Mouse (Mus musculus): ENCODE measurements around the gene Fhit.

Gene Fhit

DNA sequence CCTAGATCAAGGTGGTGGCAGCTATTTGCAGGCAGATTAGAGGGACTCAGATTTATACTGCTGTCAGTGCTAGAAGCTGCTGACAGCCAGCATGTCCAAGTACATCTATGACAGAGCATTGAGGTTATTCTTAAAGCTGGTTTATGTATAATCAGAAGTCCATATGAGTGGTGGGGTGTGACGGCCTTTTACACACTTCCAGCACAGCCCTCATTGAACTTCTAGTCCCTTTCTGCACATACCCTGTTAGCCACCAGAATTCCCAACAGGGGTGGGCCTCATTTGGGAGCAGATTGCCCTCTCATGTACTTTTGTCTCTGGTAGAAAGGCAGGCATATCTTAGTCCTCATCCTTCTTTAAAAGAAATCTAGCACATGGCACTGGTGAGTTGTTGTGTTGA lies 817.8 kb downstream of the Fhit start:
- DNase-seq: no peak

DNA sequence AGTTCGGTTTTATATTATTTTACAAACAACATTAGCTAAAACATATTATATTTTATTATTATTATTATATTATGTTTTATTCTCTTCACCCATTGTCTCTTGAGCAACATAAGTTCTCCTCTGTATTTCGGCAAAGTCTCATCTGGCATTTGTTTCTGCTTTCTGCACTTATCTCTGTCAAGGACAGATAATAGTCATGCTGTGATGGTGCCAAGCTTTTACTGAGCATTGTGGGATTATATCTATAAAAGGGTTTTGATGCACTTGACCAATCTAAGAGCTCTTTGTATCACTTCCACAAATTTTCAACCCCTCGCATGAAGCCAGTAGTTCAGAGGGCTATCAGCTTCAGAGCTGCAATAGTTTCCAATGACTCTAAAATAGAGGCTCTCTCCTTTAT lies 845.1 kb downstream of the Fhit start:
- DNase-seq: no peak

DNA sequence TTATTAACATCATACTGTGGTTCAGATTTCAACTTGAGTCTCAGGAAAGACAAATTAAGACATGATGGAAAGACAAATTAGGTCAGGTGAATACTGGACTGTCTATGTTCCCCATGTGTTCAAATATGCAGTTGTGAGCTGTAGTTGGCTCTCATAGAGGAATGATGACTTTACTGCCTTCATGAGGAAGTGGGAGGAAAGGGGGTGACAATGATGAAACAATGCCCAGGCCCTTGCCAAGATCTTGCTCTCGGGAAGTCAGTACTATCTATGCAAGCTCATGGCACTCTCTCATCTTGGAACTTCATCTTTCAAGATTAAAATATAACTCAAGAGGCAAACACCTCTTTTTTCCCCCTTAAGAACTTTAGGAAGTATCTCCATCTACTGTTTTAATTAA lies 849.6 kb downstream of the Fhit start:
- no peak for DNase-seq

DNA sequence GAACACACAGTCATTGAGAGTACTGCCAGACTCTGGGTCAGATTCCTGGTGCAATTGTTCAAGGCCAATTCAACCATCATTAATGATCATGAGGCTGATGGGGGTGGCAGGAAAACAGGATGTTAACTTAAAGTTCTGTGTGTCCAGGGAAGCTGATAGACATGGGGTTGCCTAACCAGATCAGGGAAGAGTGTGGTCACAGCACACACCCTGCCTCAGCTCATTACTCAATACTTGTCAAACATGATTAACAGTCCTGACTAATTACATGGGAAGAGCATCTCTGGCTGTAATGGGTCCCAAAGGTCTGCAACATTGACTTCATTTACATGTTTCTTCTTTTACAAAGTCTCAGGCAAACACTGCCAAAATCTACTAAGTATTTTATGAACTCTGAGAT lies 856.5 kb downstream of the Fhit start:
- DNase-seq: no peak

DNA sequence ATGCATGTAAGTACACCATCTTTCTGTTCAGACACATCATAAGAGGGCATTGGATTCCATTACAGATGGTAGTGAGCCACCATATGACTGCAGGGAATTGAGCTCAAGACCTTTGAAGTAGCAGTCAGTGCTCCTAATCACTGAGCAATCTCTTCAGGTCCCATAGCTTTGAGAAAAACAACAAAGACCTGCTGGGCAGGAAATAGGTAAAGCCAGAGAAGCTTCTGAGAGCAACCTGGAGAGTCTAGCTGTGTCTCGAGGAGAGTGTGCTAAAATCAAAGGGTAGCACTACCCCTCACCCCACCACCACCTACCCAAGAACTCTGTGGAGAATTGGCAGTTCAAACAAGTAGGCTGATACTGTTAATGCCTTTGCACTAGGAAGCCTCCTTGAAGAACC lies 860.3 kb downstream of the Fhit start:
- DNase-seq: no peak

DNA sequence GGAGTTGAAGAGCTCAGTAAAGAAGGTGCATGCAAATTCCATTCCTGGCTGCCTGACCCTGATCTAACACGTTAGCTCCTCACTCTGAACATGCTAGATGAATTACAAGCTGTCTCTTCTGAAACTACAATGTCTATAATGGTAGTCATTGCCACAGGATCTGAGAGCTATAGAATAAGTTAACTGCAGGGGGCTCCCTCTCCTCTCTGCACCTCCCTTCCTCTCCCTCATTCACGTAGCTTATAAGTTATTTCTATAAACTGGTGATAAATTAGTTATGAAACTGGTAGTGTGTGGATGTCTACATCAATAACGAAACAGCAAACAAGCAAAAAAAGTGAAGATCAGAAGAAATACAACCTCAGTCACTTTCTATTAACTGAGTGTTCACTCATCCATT lies 860.9 kb downstream of the Fhit start:
- no peak for DNase-seq

DNA sequence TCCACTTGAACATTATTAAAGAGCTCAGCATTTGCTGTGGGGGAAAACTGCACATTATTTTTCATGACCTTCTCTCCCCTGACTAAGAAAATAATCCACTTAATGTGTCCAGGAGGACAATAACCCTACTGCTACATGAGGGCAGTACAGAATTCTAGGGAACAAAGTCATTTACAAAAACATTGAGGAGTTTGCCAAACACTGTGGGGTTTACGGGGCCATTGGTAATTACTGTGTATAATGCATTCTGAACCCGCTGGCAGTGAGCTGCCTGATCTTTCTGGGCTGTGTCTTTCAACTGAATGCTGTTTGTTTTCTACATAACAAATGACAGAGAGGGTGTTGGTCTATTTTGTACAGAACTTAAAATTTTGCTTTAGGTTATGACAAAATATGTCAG lies 862.8 kb downstream of the Fhit start:
- no peak for DNase-seq

DNA sequence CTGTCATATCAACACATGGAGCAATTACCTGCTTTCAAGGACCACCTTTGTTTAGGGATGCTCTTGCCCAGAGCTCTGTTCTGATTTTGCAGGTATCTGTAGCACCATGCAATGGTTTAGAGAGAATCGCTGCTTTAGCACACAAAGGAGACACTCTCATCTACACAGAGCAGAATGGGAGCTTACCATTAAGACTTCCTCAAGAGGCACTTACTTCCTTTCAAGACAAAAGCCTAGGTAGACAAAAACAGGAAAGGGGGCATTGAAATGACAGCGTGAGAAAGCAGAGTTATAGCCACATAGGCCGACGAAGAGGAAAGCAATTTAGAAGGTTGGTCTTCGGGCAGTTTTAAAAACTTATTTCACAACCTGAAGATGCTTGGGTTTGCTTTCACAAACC lies 872.8 kb downstream of the Fhit start:
- DNase-seq: no peak

DNA sequence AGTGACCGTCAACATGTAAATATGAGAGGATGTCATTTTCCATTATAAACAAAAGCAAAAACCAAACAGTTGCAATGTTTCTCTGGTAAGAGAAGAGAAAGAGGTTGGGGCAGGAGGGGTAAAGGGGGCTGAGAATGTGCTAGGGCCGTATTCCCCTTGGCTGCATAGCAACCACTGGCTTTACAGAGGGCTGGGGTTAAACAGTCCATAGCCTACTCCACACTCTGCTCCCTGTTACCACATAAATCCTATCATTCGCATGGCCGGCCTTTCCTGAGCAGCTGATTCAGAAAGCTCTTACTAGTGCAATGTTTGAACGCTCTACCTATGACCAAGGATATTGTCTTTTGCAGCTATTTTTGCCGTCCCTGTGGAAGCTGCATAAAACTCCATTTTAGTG lies 875.8 kb downstream of the Fhit start:
- DNase-seq: no peak

DNA sequence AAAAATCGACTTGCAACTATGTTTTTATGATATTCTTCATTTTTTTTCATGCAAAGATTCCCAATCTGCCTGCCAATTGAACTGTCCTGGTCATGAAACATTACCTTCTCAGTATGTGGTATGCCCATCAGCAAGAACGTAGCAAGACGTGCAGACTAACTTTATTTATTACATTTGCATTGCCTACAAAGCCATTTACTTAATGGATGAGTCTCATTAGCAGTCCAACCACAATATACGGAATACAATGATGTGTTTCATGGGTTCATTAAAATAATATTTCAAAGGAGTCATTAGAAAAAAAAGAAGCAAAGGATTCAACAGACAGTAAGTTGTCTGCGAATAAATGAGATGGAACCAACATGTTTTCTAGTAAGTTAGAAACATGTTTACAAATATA lies 933.1 kb downstream of the Fhit start:
- DNase-seq: no peak

DNA sequence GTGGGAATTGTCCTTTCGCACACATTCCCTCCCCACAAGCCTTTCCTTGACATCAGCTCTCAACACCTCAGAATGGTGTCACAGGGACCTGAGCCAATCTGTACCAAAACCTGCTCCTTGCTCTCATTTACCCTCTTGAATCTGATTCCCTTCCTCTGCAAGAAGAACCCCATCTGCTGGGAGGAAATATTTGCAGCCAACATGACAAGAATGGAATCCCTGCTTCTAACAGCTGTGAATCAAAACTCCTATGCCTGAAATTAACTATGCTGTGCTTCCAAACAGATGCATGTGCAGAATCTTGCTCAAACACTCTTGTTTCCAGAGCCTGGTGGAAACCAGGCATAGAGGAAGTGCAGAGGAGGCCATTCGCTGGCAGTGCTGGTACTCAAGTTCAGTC lies 940.0 kb downstream of the Fhit start:
- DNase-seq: no peak

DNA sequence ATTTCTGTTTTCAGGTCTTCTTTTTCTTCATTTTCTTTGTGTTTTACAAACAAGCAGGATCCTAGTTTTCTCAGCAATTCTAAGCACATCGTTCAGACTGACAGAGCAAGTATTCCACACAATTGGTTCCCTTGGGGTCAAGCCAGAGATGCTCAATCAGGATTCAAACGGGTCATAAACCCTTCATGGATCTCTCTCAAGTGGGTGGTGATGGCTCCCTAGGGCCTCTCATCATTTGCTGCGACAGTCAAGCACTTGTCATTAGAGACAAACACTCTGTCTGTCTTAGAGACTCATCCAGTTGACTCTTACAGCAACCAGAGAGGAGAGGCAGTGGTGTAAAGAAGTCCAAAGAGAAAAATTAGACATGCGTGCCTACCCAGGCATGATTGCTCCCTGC lies 948.6 kb downstream of the Fhit start:
- DNase-seq: no peak

DNA sequence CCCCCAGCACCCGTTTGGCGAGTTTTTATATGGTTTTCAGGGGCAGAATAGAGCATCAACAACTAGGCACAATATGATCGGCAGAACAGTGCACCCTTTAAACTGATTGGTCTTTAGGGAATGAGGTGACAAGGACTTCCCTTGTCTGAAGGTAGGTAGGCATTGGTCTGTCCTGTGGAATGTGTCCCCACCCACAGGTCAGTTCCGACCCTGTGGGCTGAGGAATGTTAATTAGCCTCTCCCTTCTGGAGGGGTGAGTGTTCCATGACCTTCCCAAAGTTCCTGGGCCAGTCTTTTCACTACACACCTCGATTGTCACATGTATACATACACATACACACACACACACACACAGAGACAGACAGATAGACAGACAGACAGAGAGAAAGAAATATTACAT lies 950.7 kb downstream of the Fhit start:
- no peak for DNase-seq

DNA sequence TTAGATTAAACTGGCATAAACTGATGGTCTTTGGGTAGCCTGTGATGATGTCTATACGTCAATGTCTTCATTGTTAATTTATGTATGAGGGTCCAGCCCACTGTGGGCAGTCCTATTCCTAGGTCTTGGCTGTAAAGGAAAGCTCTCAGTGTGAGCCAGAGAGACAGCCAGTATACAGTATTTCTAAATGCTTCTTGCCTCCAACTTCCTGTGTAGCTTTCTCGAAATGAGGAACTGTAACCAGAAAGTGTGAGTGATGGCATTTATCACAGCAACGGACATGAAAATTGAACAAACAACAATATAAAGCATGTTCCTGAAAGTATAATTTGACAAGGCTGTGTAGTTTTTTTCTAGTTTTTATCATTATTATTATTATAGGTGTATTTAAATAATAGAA lies 952.8 kb downstream of the Fhit start:
- DNase-seq: no peak

DNA sequence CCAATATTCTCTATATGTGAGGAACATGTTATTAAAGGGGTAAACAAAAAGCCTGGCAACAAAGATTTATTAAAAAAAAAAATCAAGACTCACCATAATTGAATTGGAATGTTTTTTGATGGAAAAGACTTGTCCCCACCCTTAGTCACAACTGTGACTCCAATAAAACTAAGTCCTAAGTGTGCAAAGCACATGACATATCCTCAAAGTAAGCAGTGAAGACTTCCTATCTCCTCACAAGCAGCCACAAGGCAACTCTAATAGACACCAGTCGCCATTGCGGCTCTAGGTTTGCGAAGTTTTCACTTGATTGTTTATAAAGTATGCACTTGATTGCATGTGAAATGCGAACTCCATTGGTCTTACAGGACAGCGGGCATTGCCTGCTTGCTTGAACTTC lies 956.1 kb downstream of the Fhit start:
- DNase-seq: no peak

DNA sequence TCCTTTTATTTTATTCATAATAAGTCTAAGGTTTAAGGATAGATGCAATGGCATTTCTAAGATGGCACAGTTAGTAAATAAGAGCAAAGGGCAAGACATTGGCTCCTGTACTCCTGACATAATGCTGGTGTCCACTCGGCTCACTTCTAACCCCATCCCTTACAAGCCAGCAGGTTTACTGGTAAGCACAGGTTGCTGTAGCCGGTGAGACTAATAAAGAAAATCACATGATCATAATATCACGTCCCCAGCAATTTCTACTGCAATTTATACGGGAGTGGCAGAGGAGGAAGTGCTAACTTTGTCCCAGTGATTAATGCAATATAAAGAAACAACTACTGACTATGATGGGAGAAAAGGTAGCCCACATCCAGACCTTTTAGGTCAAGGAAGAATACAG lies 956.5 kb downstream of the Fhit start:
- DNase-seq: no peak

DNA sequence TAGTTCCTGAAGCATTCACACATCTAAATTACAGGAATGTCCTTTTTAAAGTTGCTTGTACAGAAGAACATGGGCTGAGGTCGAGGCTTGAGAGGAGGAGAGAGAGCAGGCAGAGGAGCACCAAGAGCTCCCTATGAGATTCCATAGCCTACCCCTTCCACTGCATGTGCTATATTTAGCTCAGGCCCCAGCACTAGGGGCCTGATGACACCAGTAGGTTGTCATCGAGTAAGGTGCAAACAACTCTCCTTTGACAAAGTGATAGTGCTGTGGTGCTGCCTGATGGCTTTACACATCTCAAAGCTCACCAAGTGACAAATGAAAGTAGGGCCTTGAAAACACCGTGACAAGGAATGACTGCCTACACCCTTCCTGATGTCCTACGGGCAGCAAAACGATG lies 967.7 kb downstream of the Fhit start:
- no peak for DNase-seq

DNA sequence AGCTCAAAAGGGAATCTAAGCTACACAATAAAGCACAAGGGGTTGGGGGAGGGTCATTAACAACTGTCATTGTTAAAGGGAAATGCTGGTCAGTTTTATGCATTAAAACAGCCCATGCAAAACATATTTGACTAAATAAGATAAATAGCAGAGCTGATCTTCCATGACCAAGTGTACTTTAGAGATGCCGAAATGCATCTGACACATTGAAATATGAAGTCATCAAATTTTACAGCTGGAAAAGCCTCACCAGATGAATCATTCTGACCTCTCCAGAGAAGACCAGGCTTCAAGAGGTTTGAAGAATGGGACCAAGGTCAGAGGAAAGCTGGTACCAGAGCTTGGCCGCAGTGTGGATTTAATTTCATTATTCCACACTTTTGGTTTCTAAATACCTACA lies 990.1 kb downstream of the Fhit start:
- no peak for DNase-seq

DNA sequence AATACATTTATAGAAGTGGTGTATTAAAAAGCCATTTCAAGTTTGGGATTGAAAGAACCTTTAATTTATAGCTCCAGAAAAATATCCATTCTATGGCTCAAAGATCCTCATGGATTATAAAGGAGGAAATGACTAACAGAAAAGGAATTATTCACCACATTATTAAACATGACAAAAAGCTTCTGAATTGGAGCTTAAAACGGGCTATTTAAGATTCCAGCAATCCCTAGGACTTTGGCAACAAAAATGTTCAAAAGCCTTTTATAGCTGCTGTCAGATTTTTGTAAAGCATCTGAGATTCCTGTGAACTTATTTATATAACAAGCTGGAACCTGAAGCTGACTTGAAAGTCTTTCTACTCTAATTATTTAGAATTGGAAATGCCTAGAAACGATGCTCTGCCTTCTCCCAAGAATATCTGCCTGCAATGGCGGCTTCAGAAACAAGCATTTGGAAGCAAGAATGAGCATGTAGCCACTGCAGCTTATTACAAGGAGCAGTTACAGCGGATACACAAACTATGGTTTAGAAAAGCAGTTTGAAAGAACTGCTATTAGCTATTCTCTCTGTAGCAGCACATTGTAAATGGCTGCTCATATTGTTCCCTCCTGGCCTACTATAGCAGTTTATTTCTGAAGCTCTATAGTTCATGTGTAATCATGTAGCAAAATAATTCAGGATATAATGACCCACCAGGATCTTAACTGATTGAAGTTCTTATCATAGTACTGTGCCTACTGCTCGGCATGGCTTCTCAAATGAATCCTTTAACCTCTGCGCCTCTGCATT lies 995.0 kb downstream of the Fhit start:
- DNase-seq: no peak

DNA sequence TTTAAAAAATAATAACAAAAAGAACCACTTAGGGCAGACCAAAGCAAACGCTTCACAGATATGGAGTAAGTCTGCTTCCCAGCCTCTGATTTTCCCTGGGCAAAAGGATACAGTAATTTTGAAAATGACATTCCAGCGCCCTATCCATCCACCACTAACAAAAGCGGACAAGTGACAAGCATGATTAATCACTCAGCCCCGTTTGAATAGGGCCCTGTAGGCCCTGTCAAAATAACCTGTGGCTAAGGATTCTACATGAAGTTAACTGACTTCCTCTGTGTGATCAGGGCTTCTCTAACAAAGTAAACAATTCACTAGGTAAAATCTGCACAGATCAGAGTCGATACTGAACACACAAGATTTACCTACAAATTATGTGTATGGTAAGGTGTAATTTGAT lies 1012.0 kb downstream of the Fhit start:
- DNase-seq: no peak

DNA sequence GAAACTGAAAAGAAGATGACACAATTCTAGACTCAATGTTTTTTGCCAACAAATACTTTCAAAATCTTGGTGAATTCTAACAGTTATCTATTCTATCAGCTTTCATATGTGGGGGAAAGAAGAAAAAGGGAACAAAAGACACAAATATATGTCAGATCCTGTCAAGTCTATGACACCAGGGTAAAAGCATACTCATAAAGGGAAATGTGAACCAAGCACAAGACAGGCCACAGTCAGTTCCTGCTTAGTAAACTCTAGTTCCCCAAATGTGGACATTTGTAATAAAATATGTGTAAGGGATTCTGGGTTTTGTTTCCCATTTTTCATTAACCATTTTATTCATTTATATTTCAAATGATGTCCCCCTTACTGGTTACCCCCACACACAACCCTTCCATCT lies 1022.5 kb downstream of the Fhit start:
- DNase-seq: no peak

DNA sequence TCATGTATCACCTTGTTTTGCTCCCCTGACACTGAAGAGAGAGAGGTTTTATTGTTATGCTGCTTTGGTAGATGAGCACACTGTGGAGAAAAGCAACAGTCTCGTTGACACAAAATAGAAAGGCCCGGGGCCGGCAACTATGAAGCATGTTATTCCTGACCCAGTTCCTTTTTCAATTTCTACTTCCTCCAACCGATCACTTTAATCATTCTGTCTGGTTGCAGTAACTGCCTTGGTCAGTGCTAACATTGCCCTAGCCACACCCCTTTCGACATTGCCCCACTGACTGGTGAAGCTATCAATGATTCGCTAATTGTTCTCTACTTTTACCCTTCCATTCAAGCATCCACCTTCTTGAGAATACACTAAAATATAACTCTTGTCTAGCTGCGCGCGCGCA lies 1028.0 kb downstream of the Fhit start:
- DNase-seq: no peak

DNA sequence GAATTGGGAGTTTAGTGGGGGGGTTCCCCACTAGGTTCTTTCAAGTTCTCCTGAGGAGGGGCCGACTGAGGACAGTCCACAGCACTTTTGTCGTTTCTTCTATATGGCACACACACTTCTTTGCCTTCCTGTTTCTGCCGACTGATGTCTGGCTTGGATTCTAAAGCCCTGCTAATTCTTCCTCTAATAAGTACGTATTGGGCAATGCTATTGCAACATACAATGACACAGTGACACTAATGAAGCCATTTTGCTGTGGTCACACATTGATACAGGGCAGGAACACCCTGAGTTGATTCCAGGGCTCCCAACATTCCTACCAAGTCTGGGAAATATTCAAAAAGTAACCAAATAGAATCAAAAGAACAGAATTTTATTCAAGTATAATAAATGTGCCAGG lies 1032.2 kb downstream of the Fhit start:
- DNase-seq: no peak

DNA sequence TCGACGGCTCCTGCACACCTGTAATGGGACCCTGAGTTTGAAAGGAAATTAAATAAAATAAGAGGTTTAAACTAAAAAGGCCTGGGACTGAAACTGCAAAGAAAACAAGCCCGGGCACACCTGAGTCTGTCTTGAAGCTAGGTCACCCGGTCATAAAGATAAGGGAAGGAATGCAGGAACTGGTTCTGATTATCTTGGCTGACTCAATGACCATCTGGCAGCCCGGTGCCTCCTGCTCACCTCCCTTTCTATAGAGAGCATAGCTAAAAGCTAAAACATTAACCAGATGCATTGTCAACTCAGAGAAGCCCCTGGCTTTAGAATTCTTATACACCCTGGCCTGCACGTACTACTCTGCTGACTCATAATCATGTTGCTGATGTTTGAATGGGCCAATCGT lies 1032.7 kb downstream of the Fhit start:
- DNase-seq: no peak

DNA sequence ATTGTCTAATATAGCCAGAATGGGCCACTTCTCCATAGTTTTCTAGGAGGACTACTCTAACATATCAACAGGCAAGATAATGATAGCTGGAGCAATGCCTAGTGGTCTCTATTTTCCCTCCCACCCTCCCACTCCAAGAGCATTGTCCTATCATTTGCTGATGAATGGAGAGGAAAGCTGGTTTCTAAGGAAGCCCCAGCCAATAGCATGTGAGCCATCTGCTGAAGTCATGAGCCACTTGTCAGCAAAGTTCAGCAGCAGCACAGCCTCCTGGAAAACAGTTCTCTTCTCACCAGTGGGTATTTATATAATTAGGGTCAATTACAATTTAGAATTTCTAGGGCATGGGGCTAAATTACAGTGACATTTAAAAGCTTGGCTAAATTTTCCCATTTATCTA lies 1035.3 kb downstream of the Fhit start:
- DNase-seq: no peak

DNA sequence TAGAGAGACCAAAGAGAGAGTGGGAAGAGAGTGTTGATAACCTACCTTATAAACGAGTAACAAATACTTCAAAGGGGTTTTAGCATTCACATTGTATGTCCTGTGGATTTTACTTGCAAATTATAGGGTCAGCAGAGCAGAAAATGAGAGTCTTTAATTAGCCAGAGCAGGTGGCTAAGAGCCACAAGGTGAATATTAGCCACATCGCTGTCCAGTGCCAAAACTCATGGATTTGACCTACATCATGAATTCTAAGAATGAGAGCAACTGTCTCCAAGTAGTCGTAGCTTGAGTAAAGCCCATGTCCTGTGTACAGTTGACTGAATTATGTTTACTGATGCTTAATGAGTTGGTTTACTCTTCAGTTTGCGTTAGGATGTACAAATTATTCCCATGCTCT lies 1039.7 kb downstream of the Fhit start:
- no peak for DNase-seq
